Mouse (Mus musculus): ENCODE data around the gene Epor. TPM values are rescaled to one million over a fixed set of nuclear protein-coding genes. Genes with fewer than 3 reads are reported as not detected.

The Epor gene
- polyA plus RNA-seq, 1 experiment from 2014 or later = 1.4 TPM

- Histone ChIP-seq H3K36me3 (ENCODE audit: control insufficient read depth, insufficient read depth, low read length) (0 out of 2 replicates have a peak, but pooled peaks cover 3% of the 10 kb centered on the region), H3K4me3 (ENCODE audit: low read depth, low read length) (peak overlapping the region; percentile 78), H3K9ac (ENCODE audit: low read depth, low read length) (peak overlapping the region; percentile 81), H3K9me3 (replicated peaks; ENCODE audit: control insufficient read depth, low read length, poor library complexity, severe bottlenecking) (no peaks in the 10 kb centered on the region), H3K4me1 (ENCODE audit: control insufficient read depth, insufficient read depth, low read length) (no peaks in the 10 kb centered on the region; the same call in 1 of the 2 replicates), H3K27ac (ENCODE audit: low read length) (no peak overlapping the region), H3K4me2 (ENCODE audit: low read length) (peak overlapping the region; percentile 77), H3K27me3 (ENCODE audit: control insufficient read depth, insufficient read depth, low read depth, low read length) (peaks cover 3% of the 10 kb centered on the region; the same call in 1 of the 2 replicates)
- WGBS = 51% methylated on average over 2 of the region's 3 CpGs
- ATAC-seq = no peak
Observed at GRCm38 (mm10) chr9:21916851-21917492, 46.3 kb downstream of the Epor start.

GRCm38 (mm10) chr9:21909474-21910223 is 53.7 kb downstream of the Epor start:
- H3K4me2 ChIP-seq (ENCODE audit: low read length) = no peak overlapping the region
- no peak overlapping the region for H3K4me3 ChIP-seq (ENCODE audit: low read depth, low read length)
- no peak for ATAC-seq
- H3K27ac ChIP-seq (ENCODE audit: low read length) = no peak overlapping the region
- H3K27me3 ChIP-seq (ENCODE audit: control insufficient read depth, insufficient read depth, low read depth, low read length) = no peaks in the 10 kb centered on the region
- peaks cover 6% of the 10 kb centered on the region; the same call in 1 of the 2 replicates for H3K36me3 ChIP-seq (ENCODE audit: control insufficient read depth, insufficient read depth, low read length)
- WGBS = 83% methylated on average over 10 of the region's 10 CpGs
- no peak overlapping the region for H3K9ac ChIP-seq (ENCODE audit: low read depth, low read length)
- no peaks in the 10 kb centered on the region for H3K9me3 ChIP-seq (replicated peaks; ENCODE audit: control insufficient read depth, low read length, poor library complexity, severe bottlenecking)
- H3K4me1 ChIP-seq (ENCODE audit: control insufficient read depth, insufficient read depth, low read length) = no peaks in the 10 kb centered on the region

Other genes with a start within 250 kb of the Epor start
- 16.0 and 17.2 TPM in 2 replicates for gene Ldlr, start 240.0 kb downstream of the Epor start, polyA plus RNA-seq (2015; fragmentation: Nextera tagmentation; extraction: Ambion mirVana)
- 10.4 and 11.8 TPM in 2 replicates for gene Spc24, start 203.2 kb downstream of the Epor start, polyA plus RNA-seq (2015; fragmentation: Nextera tagmentation; extraction: Ambion mirVana)
- gene Kank2, start 164.8 kb downstream of the Epor start, polyA plus RNA-seq (2015; fragmentation: Nextera tagmentation; extraction: Ambion mirVana) = 3.1 and 3.5 TPM in 2 replicates
- gene Angptl8, start 128.0 kb downstream of the Epor start, polyA plus RNA-seq (2015; fragmentation: Nextera tagmentation; extraction: Ambion mirVana) = 0.87 TPM in 1 of 2 replicates, not detected in the other
- gene Dock6, start 110.9 kb downstream of the Epor start, polyA plus RNA-seq (2015; fragmentation: Nextera tagmentation; extraction: Ambion mirVana) = 12.9 and 13.4 TPM in 2 replicates
- 16.1 and 19.9 TPM in 2 replicates for gene Rab3d, start 45.3 kb downstream of the Epor start, polyA plus RNA-seq (2015; fragmentation: Nextera tagmentation; extraction: Ambion mirVana)
- 11.6 and 12.7 TPM in 2 replicates for gene Ccdc159, start 36.0 kb downstream of the Epor start, polyA plus RNA-seq (2015; fragmentation: Nextera tagmentation; extraction: Ambion mirVana)
- gene Tmem205, start 36.0 kb downstream of the Epor start, polyA plus RNA-seq (2015; fragmentation: Nextera tagmentation; extraction: Ambion mirVana) = 45.5 and 47.2 TPM in 2 replicates
- gene Plppr2, start 26.5 kb downstream of the Epor start, polyA plus RNA-seq (2015; fragmentation: Nextera tagmentation; extraction: Ambion mirVana) = 112 and 115 TPM in 2 replicates
- 9.5 and 10.5 TPM in 2 replicates for gene Swsap1, start 7.8 kb downstream of the Epor start, polyA plus RNA-seq (2015; fragmentation: Nextera tagmentation; extraction: Ambion mirVana)
- 0.88 and 1.5 TPM in 2 replicates for gene Rgl3, start 25.9 kb upstream of the Epor start, polyA plus RNA-seq (2015; fragmentation: Nextera tagmentation; extraction: Ambion mirVana)
- gene Ccdc151, start 39.1 kb upstream of the Epor start, polyA plus RNA-seq (2015; fragmentation: Nextera tagmentation; extraction: Ambion mirVana) = 5.6 and 6.2 TPM in 2 replicates
- gene Prkcsh, start 39.3 kb upstream of the Epor start, polyA plus RNA-seq (2015; fragmentation: Nextera tagmentation; extraction: Ambion mirVana) = 83.0 and 90.3 TPM in 2 replicates
- gene Elavl3, start 88.5 kb upstream of the Epor start, polyA plus RNA-seq (2015; fragmentation: Nextera tagmentation; extraction: Ambion mirVana) = 91.6 and 93.8 TPM in 2 replicates
- not detected in 2 replicates for gene Gm49318, start 107.8 kb upstream of the Epor start, polyA plus RNA-seq (2015; fragmentation: Nextera tagmentation; extraction: Ambion mirVana)
- 18.1 and 18.8 TPM in 2 replicates for gene Zfp653, start 107.9 kb upstream of the Epor start, polyA plus RNA-seq (2015; fragmentation: Nextera tagmentation; extraction: Ambion mirVana)
- gene Ecsit, start 121.9 kb upstream of the Epor start, polyA plus RNA-seq (2015; fragmentation: Nextera tagmentation; extraction: Ambion mirVana) = 54.8 and 57.4 TPM in 2 replicates
- 0.67 and 0.88 TPM in 2 replicates for gene Cnn1, start 135.7 kb upstream of the Epor start, polyA plus RNA-seq (2015; fragmentation: Nextera tagmentation; extraction: Ambion mirVana)
- 170 and 188 TPM in 2 replicates for gene Elof1, start 153.7 kb upstream of the Epor start, polyA plus RNA-seq (2015; fragmentation: Nextera tagmentation; extraction: Ambion mirVana)
- gene Acp5, start 172.2 kb upstream of the Epor start, polyA plus RNA-seq (2015; fragmentation: Nextera tagmentation; extraction: Ambion mirVana) = 0.35 and 4.1 TPM in 2 replicates
- gene Pigyl, start 193.3 kb upstream of the Epor start, polyA plus RNA-seq (2015; fragmentation: Nextera tagmentation; extraction: Ambion mirVana) = 86.8 and 96.6 TPM in 2 replicates
- 0.72 and 0.85 TPM in 2 replicates for gene Zfp872, start 224.6 kb upstream of the Epor start, polyA plus RNA-seq (2015; fragmentation: Nextera tagmentation; extraction: Ambion mirVana)